Mouse (Mus musculus) embryo, embryonic 10 days (tissue): Measurements from ENCODE around the gene Gm17324.
A peak's percentile ranks its signal among the peaks of the same experiment; 100 is the strongest.
"Not testable (repeated sequence)": the region's sequence is repeated elsewhere in the genome, so short reads cannot be mapped to it uniquely, and the experiment has no call there.

ENCODE experiments used
- DNase-seq: peaks from one replicate; pipeline ENCODE4 v3.0.0-alpha.2; 2015; ENCODE audit warnings: low spot score

Gene Gm17324

GRCm38 (mm10) chr9:78447973-78448873 lies at the start of gene Gm17324, which contains the start of gene Mto1:
Gm17324 (minus strand) TSS chr9:78448786.
Mto1 (plus strand) TSS chr9:78448208.
- peak; percentile 96 for DNase-seq

GRCm38 (mm10) chr9:78493171-78493570 lies 44.6 kb upstream of the Gm17324 start:
- no peak for DNase-seq

- DNase-seq = no peak
These were observed 43.7 kb upstream of the Gm17324 start for GRCm38 (mm10) chr9:78492254-78492653.

- DNase-seq = no peak
These were observed 42.6 kb upstream of the Gm17324 start for GRCm38 (mm10) chr9:78491169-78491568.

- peak; percentile 50 for DNase-seq
These were observed 40.4 kb upstream of the Gm17324 start, which contains the start of gene Eef1a1 for GRCm38 (mm10) chr9:78488890-78489420. Eef1a1 (minus strand) TSS chr9:78489151.

GRCm38 (mm10) chr9:78488021-78488420 lies 39.4 kb upstream of the Gm17324 start:
- DNase-seq = not testable (repeated sequence)

GRCm38 (mm10) chr9:78484660-78485059 lies 36.1 kb upstream of the Gm17324 start:
- DNase-seq = no peak

GRCm38 (mm10) chr9:78482386-78482785 lies 33.8 kb upstream of the Gm17324 start:
- no peak for DNase-seq

- DNase-seq = peak; percentile 98
These were observed 33.1 kb upstream of the Gm17324 start for GRCm38 (mm10) chr9:78481423-78482331.

GRCm38 (mm10) chr9:78480706-78481358 lies 32.2 kb upstream of the Gm17324 start:
- peak; percentile 72 for DNase-seq

- not testable (repeated sequence) for DNase-seq
These were observed 31.6 kb upstream of the Gm17324 start for GRCm38 (mm10) chr9:78480227-78480626.

GRCm38 (mm10) chr9:78479308-78479707 lies 30.7 kb upstream of the Gm17324 start:
- not testable (repeated sequence) for DNase-seq

- not testable (repeated sequence) for DNase-seq
These were observed 29.5 kb upstream of the Gm17324 start for GRCm38 (mm10) chr9:78478009-78478605.

GRCm38 (mm10) chr9:78477021-78477551 lies 28.5 kb upstream of the Gm17324 start:
- peak; percentile 78 for DNase-seq

GRCm38 (mm10) chr9:78476531-78477020 lies 28.0 kb upstream of the Gm17324 start:
- peak; percentile 80 for DNase-seq

- DNase-seq = peak; percentile 29
These were observed 27.3 kb upstream of the Gm17324 start for GRCm38 (mm10) chr9:78475873-78476272.

GRCm38 (mm10) chr9:78475383-78475780 lies 26.8 kb upstream of the Gm17324 start:
- DNase-seq = no peak

- DNase-seq = no peak
These were observed 26.3 kb upstream of the Gm17324 start for GRCm38 (mm10) chr9:78474771-78475382.

GRCm38 (mm10) chr9:78474270-78474669 lies 25.7 kb upstream of the Gm17324 start:
- DNase-seq = no peak

GRCm38 (mm10) chr9:78473588-78473987 lies 25.0 kb upstream of the Gm17324 start:
- DNase-seq = no peak
